Mouse (Mus musculus): Measurements from ENCODE around the gene Lrrc36. TPM values are rescaled to one million over a fixed set of nuclear protein-coding genes. Genes with fewer than 3 reads are reported as not detected.

Lrrc36 gene
- total RNA-seq, 2 experiments from 2014 or later = 0.32 to 0.79 TPM

DNA sequence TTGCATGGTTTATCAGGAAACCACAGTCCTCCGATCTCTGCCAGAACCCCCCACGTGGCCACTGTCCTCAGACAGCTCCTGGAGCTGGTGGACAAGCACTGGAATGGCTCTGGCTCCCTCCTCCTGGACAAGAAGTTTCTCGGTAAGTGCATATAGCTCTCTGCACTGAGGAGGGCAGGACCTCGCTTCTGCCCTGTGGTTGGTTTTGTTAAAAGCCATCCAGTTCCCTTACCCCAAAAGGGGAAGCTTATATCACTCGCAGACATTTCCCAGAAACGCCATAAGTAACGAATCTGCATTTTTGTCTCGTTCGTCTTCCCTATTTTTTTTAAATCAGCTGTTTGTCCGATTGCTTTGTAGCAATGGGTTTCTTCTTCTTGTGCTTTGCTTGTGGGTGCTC lies 41.8 kb downstream of the Lrrc36 start:
- intact Hi-C loops (cut with DNase I) = no loop called here
- DNase-seq (ENCODE audit: extremely low spot score in 1 of 2, low spot score in 2 of 2) = no peak

DNA sequence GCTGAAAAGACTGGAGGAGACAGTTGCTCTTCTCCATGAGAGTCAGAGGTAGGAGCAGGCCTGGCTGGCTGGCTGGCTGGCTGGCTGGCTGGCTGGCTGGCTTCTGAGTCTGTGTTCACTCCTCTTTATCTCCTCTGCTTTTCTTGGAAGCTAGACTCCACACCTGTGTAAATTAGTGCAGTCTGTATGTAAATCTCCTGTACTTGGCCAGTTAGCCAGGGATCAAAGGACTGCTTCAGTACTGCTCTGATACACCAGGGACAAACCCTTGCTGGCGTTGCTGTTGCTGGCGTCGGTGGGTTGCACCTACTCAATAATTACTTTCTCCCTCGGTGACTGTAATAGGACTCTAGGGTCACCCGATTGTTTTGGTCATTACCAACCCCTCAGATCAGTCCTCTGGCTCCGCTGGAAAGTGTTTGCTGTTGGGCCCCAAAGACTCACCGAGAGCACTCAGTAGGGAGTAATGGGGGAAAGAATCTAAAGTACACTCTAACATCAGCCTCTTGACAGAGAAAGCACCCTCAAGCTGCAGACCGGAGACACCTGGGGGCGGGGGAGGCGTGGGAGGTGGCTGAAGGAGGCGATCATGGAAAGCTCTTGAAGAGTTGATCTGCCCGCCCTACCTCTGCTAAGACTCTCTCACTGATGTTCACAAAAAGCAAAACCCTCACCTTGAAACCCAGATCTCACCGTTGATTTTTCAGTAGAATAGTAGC lies 47.9 kb downstream of the Lrrc36 start:
- intact Hi-C loops (cut with DNase I) = no loop called here
- DNase-seq (ENCODE audit: extremely low spot score in 1 of 2, low spot score in 2 of 2) = no peak

DNA sequence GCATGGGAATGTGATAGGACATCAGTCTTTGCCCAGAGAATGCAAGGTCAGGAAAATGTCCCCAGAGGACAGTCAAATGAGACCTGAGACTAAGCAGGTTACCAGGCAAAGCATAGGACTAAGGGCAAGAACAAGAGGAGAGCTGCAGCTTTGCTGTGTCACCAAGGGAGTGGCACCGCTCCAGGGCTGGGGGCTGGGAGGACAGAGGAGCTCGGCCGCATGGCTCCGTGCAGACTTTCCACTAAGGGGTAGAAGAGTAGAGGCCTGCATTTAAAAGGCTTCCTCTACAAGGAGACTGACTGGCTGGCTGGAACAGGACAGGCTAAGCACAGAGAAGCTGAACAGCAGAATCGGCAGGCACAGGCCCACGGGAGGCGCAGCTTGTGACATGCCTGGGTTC lies 51.2 kb downstream of the Lrrc36 start:
- intact Hi-C loops (cut with DNase I) = no loop called here

DNA sequence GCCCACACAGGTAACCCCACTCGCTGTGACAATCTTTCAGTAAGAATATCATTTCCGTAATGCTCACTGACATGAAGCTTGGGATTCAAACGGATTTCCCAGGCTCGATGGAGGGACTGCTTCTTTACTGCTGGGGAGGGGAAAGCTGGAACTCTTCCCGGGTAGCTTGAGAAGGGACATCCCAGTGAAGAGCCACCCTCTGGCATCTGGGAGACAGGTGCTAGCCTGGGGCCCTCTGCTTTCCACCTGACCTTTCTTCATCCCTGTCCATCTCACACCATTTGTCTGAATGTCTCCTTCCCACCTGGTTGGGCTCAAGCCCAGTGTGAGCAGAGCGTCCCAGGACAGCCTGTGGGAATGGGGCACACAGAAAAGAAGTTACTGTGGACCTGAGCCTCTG lies 52.9 kb downstream of the Lrrc36 start:
- intact Hi-C loops (cut with DNase I) = no loop called here
- DNase-seq (ENCODE audit: extremely low spot score in 1 of 2, low spot score in 2 of 2) = no peak

More for the DNA sequence above, 51.2 kb downstream of the Lrrc36 start:
- DNase-seq (ENCODE audit: extremely low spot score in 1 of 2, low spot score in 2 of 2) = no peak

DNA sequence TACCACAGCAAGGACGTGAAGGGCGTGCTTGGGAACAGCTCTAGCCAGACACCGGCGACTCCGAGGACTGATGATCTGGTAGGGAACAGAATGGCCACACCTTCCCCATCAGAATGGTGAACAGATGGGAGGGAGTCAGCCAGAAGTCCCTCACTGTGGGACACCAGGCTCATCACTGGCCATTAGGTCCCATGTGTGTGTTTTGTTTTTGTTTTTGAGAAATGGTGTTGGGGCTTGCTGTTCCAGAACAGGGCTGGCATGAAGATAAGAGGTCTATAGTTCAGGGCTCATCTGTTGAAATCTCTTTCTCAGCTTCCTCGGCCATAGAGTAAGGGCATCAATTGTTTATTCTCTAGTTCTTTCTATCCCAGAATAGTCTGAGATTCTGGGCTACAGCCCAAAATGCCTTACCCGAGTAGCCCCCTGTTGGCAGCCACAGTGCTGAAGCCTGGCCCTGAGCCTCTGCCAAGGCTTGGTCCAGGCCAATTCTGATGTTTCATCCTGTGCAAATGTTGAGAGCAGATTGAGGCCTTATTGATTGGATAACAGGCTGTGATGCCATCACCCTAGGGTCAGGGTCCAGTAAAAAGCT lies 53.4 kb downstream of the Lrrc36 start:
- intact Hi-C loops (cut with DNase I) = no loop called here
- DNase-seq (ENCODE audit: extremely low spot score in 1 of 2, low spot score in 2 of 2) = peak; percentile 72 to 77

DNA sequence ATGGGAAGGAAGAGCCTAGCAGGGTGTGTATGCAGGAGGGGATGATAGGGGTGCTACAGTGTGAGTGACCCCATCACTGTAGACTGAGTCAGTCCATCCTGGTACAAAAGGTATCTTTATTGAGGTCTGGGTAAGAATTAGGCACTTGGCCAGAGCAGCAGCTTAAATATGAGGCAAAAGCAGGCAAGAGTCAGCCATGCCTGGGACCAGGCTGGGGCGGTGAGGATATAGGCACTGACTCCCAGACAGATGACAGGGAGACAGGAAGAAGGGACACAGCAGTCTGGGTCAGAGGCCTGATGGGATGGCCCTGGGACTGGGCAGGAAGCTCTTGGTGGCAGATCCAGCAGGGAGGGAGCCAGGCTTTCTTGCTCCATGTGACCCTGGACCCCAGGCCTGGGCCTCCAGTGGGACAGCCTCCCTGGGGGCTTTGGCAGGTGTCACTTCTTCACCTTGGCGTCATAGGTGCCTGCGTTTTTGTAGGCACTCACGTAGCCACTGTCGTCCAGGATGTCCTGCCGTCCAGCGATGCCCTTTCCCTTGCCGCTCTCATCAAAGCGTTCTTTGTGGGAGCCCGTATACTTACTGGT lies 54.1 kb downstream of the Lrrc36 start:
- DNase-seq (ENCODE audit: extremely low spot score in 1 of 2, low spot score in 2 of 2) = no peak
- intact Hi-C loops (cut with DNase I) = no loop called here

DNA sequence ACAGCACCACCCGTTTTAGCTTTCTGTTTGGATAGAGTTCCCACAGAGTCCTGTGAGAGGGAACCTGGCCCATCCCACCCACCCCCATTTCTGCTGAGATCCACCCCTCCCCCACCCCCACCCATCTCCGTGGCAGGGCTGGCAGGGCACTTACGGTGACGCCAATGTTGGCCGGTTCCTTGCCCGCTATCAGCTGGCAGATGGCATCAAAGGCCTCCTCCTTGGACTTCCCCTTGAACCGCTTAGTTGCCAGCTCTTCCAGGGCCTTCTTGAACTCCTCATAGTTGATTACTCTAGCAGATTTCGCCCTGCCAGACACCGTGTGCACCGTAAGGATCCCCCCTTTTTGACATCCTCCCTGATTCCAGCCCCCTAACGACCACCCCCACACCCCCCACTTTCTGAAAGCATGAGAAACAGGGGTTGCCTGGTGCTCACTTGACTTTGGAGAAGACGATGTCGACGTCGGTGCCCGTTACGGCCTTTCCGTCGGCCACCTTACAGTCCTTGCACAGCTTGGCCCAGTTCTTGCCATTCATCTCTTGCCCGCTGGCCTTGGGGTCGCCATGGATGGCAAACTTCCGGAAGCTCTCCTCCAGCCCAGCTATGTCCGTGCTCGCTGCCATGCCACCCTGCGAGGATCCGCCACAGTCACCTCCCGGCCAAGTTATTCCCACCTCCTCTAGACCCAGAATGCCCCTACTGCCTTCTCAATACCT lies 54.8 kb downstream of the Lrrc36 start:
- DNase-seq (ENCODE audit: extremely low spot score in 1 of 2, low spot score in 2 of 2) = no peak
- intact Hi-C loops (cut with DNase I) = no loop called here

DNA sequence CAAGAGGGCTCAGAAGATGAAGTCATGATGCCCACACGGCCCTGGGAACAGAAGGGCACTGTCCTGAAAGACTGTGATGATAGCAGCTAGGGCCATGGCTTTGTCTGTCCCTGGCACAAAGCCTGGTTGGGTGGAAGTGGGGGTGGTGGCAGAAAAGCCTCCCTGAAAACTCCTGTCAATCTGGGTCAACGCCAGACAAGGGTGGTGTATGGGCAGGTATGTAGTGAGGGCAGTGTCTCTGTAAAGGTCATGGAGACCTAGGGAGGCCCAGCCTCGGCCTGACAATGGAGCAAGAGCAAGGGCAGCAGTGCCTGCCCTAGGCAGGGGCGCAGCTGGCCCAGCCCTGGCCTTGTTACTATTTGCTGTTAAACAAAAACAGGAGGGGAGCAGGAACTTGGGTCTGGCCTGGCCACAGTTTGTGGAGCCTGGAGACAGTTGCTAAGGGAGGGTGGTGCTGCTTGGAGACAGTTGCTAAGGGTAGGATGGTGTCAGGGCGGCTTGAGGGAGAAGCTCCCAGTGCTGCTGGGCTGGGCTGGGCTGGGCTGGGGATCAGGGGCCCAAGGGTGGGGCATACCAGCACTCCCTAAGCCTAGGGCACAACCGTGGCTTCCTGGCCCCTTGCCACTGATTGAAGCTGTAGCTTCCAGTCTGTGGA lies 55.8 kb downstream of the Lrrc36 start:
- intact Hi-C loops (cut with DNase I) = no loop called here
- DNase-seq (ENCODE audit: extremely low spot score in 1 of 2, low spot score in 2 of 2) = peak in 1 of 2 experiments; percentile 66

DNA sequence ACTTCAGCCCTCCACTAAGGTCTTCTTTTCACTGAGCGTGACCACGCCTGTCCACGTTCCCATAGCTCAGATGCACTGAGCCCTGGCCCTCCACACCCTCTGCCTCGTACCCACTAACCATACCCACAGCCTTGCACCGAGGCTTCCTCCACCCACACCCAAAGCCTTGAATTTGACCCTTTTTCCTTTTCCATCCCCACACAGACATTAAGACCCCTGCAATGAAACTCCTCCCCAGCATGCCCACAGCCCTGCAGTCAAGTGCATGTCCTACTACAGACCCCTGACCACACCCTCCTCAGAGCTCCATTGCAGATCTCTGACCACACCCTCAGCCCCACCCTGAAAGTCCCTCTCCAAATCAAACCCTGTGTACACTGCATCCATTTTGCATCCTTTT lies 56.4 kb downstream of the Lrrc36 start:
- DNase-seq (ENCODE audit: extremely low spot score in 1 of 2, low spot score in 2 of 2) = no peak
- intact Hi-C loops (cut with DNase I) = no loop called here

DNA sequence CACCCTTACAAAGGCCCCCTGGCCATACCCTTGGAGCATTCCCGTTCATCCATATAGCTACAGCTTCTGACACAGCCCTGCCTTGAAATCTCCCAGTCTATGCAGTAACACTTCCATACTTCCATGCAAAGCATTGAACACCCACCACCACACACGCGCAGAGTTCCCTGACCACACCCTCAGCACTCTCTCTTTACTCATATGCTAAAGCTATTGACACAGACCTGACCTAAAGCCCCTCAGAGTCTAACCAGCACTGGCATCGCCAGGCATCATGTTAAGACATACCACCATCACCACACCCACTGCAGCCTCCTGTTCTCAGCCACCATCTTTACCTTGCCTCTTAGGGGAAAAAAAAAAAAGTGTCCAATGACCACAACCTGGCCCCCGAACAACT lies 56.9 kb downstream of the Lrrc36 start:
- intact Hi-C loops (cut with DNase I) = no loop called here
- DNase-seq (ENCODE audit: extremely low spot score in 1 of 2, low spot score in 2 of 2) = no peak

DNA sequence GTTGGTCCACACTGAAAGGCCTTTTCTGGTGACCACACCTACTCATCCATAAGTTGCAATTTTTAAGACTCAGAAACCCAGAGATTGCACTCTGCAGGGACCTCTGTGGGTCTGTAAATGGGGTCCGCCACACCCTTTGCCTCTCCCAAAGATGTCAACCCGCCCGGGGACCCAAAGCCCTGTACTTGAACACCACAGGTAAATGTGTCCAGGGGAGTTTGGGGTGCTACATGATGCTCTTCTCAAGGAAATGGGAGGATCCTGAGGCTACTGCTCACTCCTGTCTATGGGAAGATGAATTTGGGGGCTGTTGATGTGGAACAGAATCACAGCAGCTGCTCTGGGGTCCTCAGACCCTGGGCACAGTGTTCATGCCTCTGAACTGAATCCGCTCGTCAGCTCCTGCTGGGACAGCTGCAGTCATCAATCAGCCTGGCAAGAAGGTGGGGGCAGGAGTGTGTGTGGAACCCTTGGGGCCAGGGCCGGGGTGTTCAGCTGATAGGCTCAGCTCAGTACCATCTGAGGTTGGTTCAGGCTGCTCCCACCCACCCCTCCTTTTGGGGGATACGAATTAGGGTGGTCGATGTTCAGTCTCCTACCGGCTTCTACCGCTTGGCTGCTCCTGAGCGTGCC lies 57.4 kb downstream of the Lrrc36 start:
- intact Hi-C loops (cut with DNase I) = no loop called here
- DNase-seq (ENCODE audit: extremely low spot score in 1 of 2, low spot score in 2 of 2) = no peak

DNA sequence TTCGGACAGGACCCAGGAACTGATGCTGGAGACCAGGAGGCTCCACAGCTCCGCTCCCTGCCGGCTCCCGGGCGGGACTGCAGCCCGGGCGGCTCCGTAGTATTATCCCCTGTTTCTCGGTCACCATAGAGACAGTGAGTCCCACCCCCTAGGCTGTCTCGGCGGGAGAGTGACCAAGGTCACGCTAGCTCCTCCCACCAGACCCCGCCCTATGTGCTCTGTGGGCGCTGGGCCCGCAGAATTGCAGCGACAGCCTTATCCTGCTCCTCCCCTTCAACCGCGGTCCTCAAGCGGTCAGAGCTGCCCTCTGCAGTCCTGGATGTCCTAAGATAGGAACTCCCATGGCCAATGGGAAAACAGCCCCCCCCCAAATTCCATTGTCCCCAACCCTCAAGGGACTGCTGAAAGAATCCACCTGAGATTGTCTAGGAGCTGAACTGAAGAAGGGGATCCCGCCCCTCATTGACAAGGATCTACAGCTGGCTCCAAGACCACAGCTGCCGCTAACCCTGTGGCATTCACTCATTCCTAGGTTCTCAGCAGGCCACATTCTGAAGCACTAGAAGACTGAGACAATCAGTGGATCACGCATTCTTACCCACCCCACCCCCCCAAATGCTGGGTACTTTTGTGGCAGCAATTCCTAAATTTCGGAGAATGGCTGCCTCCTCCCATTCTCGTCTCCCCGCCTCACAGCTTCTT lies 58.1 kb downstream of the Lrrc36 start, which contains the start of gene Tppp3:
TSS of gene Tppp3 (minus strand) at position 213 of the 702 bp plus-strand sequence.
- intact Hi-C loops (cut with DNase I) = no loop called here
- peak; percentile 75 to 93 for DNase-seq (ENCODE audit: extremely low spot score in 1 of 2, low spot score in 2 of 2)

DNA sequence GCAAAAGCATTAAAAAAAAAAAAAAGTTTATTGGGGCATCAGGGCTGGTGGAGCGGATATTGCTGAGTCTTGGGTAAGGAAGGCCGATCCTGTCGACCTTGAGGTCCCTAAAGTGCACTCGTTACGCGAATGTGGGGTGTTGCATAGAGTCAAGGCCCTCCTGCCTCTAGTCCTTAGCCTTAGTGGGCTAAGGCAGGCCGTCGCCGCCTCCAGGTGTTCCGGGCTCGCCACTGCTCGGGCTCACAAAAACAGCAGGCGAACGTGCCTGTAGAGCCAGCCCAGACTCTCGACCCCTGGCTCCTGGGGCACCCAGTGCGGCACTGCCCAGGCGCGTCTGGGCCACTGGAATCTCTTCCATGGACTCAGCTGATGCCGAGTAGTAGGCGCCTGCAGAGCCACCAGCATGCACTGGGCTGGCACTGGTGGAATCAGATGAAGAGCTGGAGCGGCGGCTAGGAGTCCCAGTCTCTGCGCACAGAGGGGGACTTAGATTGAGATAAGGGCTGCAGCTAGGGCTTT lies 59.1 kb downstream of the Lrrc36 start:
- intact Hi-C loops (cut with DNase I) = no loop called here

DNA sequence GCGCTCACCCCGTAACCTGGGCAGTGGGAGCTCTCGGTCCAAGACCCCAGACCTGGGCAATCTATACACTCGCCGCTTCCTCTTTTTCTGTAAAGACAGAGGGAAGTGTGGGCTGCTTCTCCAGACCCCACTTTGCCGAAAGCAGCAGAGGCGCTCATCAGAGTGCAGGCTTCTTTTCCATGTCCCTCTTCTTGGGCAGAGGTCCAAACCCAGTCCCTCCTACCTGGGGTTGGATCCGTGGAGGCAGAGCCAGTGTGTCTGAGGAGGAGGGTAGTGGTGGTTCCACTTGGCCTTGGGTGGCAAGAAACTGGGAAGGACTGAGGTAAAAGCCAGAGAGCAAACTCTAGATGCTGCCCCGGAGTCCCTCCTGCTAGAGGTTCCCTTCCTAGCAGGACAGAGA lies 59.6 kb downstream of the Lrrc36 start:
- DNase-seq (ENCODE audit: extremely low spot score in 1 of 2, low spot score in 2 of 2) = no peak
- intact Hi-C loops (cut with DNase I) = no loop called here

More for the DNA sequence above, 59.1 kb downstream of the Lrrc36 start:
- DNase-seq (ENCODE audit: extremely low spot score in 1 of 2, low spot score in 2 of 2) = no peak

DNA sequence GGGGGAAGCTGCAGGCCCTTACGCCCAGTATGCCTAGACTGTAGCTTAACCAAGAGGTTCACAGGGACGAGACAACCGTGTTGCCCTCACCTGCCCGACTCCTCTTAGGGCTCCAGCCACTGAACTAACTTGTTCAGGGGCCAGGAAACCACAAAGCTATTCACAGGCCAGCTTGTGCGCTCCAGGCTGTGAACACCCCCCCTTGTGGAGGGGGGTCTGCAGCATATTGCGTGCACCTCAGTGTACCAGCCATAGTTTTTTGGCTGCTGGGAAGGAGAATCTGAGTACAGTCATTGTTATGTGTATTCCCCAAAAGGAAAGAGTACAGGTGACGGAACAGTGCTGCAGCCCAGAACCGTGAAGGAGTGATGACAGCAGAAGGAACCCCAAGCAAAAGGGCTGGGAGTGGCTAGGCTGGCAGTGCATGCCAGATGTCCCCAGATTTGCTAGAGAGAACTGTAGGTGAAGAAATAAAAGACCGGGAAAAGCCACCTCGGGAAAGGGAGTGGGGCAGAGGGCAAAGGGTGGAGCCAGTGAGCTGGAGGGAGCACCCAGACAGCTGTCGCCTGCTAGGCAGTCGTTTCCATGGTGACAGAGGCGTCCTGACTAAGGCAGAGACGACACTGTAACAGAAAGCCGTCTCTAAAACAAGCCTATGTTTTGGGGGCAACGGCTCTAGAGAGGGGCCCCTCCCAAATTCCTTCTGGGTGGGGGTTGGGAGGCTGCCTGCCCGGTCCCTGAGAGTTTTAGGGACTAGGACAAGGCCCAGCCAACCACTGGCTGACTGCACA lies 60.6 kb downstream of the Lrrc36 start:
- intact Hi-C loops (cut with DNase I) = no loop called here

DNA sequence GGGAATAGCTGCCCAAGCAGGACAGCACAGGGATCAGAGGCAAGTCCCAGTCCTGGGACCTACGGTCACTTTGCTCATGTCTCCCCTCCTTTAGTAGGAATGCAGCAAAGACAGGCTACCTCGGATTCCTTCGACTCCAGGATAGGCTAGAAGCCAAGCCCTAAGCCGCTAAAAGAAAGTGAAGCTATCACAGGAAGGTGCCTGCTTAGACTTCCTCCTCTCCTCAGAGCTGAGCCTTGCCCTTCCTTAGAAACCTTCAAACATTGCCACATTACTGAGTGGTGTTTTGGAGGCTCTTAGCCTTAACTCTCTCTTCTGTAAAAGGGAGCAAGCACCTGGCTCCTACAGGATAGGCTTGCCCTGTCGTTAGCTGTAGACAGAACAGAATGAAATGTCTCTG lies 61.3 kb downstream of the Lrrc36 start:
- DNase-seq (ENCODE audit: extremely low spot score in 1 of 2, low spot score in 2 of 2) = no peak
- intact Hi-C loops (cut with DNase I) = no loop called here

More for the DNA sequence above, 60.6 kb downstream of the Lrrc36 start:
- peak in 1 of 2 experiments; percentile 78 for DNase-seq (ENCODE audit: extremely low spot score in 1 of 2, low spot score in 2 of 2)

DNA sequence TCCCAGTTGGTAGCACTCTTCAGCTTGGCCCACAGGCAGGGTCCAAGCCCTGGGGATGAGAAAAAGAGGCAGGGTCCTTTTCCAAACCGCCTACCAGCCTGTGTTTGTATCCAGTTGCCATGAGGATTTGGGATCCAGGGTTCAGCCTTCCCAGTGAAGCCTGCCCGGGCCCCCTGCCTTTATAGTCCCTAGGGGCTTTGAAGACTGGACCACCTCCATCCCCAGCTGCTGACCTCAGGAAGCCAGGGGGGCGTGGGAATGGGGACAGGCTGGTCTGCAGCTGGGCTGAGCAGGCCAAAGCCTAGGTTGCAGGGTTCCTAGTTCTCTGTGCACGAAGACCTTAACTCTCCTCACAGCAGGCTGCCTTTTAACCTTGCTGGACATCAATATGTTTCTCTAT lies 61.9 kb downstream of the Lrrc36 start:
- intact Hi-C loops (cut with DNase I) = no loop called here
- DNase-seq (ENCODE audit: extremely low spot score in 1 of 2, low spot score in 2 of 2) = peak in 1 of 2 experiments; percentile 82
